Mouse (Mus musculus) myocyte (in vitro differentiated cells): ENCODE measurements around the gene Gpr160.

Experiments used
- CEBPB ChIP-seq: IDR thresholded peaks from 2 replicates; pipeline ENCODE4 v1.6.1; 2011; ENCODE audit warnings: mild to moderate bottlenecking, moderate library complexity; ENCODE audit not compliant: poor library complexity, insufficient read depth, severe bottlenecking
- E2F4 ChIP-seq: IDR thresholded peaks from one replicate; pipeline ENCODE4 v1.6.1; 2011; ENCODE audit warnings: mild to moderate bottlenecking, control low read depth, moderate library complexity; ENCODE audit not compliant: insufficient read depth
- MYOD1 ChIP-seq, 3 experiments: IDR thresholded peaks; one replicate each; pipeline ENCODE4 v1.6.1; 2011; ENCODE audit warnings: control low read depth in 2 of 3, low read depth in 2 of 3, mild to moderate bottlenecking in 2 of 3, moderate library complexity in 1 of 3; ENCODE audit not compliant: insufficient read length in 2 of 3, control insufficient read depth in 1 of 3
- POLR2A ChIP-seq: IDR thresholded peaks from one replicate; pipeline ENCODE4 v1.6.1; 2011; ENCODE audit warnings: low read depth, mild to moderate bottlenecking, control low read depth, moderate library complexity; ENCODE audit not compliant: insufficient read length

DNA sequence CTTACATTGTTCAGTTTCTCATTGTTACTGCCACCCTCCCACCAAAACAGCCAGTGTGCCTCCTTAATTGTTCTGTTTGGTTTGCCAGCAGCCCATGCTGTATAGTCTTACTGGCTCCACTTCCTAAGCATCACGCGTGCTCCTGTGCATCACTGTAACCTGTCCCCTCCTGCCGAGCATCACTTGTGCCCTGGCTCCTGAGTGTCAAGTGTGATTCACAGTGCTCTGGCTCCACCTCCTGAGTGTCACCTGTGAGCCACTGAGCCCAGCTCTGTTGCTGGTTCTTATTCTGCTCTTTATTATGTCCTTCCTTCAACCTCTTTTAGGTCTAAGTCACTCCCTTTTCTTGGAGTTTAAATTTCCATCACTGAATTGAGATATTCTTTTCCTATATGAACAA lies 31.7 kb downstream of the Gpr160 start:
- TF ChIP-seq POLR2A (no peak), MYOD1 (IDR thresholded peaks at IDR 0.05; ENCODE audit: control insufficient read depth in 1 of 3, insufficient read length in 2 of 3, low read depth in 2 of 3) (no peak), CEBPB (no peak), E2F4 (no peak)
